Mouse (Mus musculus): Measurements from ENCODE around the gene Cfap73. TPM values are rescaled to one million over a fixed set of nuclear protein-coding genes. Genes with fewer than 3 reads are reported as not detected.
A peak's percentile ranks its signal among the peaks of the same experiment; 100 is the strongest.

Gene Cfap73
- total RNA-seq, 2 experiments from 2014 or later = not detected

GRCm38 (mm10) chr5:120647814-120648491 lies 13.9 kb upstream of the Cfap73 start:
- ATAC-seq (replicated peaks; ENCODE audit: poor library complexity) = peak; percentile 1; the same call in 1 of the 2 replicates

GRCm38 (mm10) chr5:120647361-120647760 lies 13.3 kb upstream of the Cfap73 start:
- ATAC-seq (replicated peaks; ENCODE audit: poor library complexity) = no peak

GRCm38 (mm10) chr5:120645851-120646250 lies 11.8 kb upstream of the Cfap73 start:
- no peak for ATAC-seq (replicated peaks; ENCODE audit: poor library complexity)

GRCm38 (mm10) chr5:120644227-120644626 lies 10.2 kb upstream of the Cfap73 start:
- peak; percentile 13; the same call in 1 of the 2 replicates for ATAC-seq (replicated peaks; ENCODE audit: poor library complexity)

- ATAC-seq (replicated peaks; ENCODE audit: poor library complexity) = peak; percentile 62
Observed at GRCm38 (mm10) chr5:120643365-120644085, 9.5 kb upstream of the Cfap73 start.

- ATAC-seq (replicated peaks; ENCODE audit: poor library complexity) = no peak
Observed at GRCm38 (mm10) chr5:120640094-120640493, 6.1 kb upstream of the Cfap73 start.

- no peak for ATAC-seq (replicated peaks; ENCODE audit: poor library complexity)
Observed at GRCm38 (mm10) chr5:120635633-120636032, 1.6 kb upstream of the Cfap73 start.

GRCm38 (mm10) chr5:120634860-120635259 lies 825 bp upstream of the Cfap73 start:
- no peak for ATAC-seq (replicated peaks; ENCODE audit: poor library complexity)

GRCm38 (mm10) chr5:120631892-120632291 lies 2.1 kb downstream of the Cfap73 start:
- ATAC-seq (replicated peaks; ENCODE audit: poor library complexity) = no peak

- no peak for ATAC-seq (replicated peaks; ENCODE audit: poor library complexity)
Observed at GRCm38 (mm10) chr5:120631128-120631527, 2.9 kb downstream of the Cfap73 start.

- ATAC-seq (replicated peaks; ENCODE audit: poor library complexity) = peak; percentile 40
Observed at GRCm38 (mm10) chr5:120628624-120629023, 5.4 kb downstream of the Cfap73 start.

- ATAC-seq (replicated peaks; ENCODE audit: poor library complexity) = no peak
Observed at GRCm38 (mm10) chr5:120627515-120628300, 6.3 kb downstream of the Cfap73 start.

GRCm38 (mm10) chr5:120626399-120626798 lies 7.6 kb downstream of the Cfap73 start:
- ATAC-seq (replicated peaks; ENCODE audit: poor library complexity) = peak; percentile 40; the same call in 1 of the 2 replicates

GRCm38 (mm10) chr5:120624427-120624826 lies 9.6 kb downstream of the Cfap73 start:
- ATAC-seq (replicated peaks; ENCODE audit: poor library complexity) = no peak

- ATAC-seq (replicated peaks; ENCODE audit: poor library complexity) = no peak
Observed at GRCm38 (mm10) chr5:120622198-120622851, 11.7 kb downstream of the Cfap73 start.

GRCm38 (mm10) chr5:120621846-120622197 lies 12.2 kb downstream of the Cfap73 start:
- ATAC-seq (replicated peaks; ENCODE audit: poor library complexity) = no peak

- no peak for ATAC-seq (replicated peaks; ENCODE audit: poor library complexity)
Observed at GRCm38 (mm10) chr5:120621078-120621765, 12.8 kb downstream of the Cfap73 start.

- peak; percentile 86 for ATAC-seq (replicated peaks; ENCODE audit: poor library complexity)
Observed at GRCm38 (mm10) chr5:120620375-120621077, 13.5 kb downstream of the Cfap73 start.

GRCm38 (mm10) chr5:120619201-120619600 lies 14.8 kb downstream of the Cfap73 start:
- ATAC-seq (replicated peaks; ENCODE audit: poor library complexity) = peak; percentile 56

- ATAC-seq (replicated peaks; ENCODE audit: poor library complexity) = no peak
Observed at GRCm38 (mm10) chr5:120618778-120619177, 15.3 kb downstream of the Cfap73 start.
